Mouse (Mus musculus) heart, adult 11 months (tissue): ENCODE measurements around the gene Sv2c.
"Not testable (repeated sequence)": the region's sequence is repeated elsewhere in the genome, so short reads cannot be mapped to it uniquely, and the experiment has no call there.

Experiments
- DNase-seq: peaks from one replicate; pipeline ENCODE4 v3.0.0; 2022

Sv2c gene

DNA sequence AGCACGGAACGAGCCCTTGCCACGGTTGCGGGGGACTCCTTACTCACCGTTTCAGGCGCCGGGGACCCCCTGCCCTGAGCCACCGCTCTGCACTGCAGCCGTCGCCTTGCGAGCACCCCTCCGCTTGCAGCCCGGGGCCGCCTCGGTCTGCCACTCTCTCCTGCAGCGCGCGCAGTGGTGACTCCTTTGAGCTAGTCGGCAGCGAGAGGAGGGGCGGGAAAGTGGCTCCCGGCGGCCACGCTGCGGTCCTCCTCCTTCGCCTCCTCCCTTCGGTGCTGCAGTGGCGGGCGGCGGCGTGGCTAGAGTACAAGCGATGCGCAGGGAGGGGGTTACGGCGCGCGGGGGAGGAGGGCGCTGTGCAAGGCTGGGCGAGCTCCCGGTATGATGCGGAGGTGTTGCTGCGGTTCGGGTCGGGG lies at the start of gene Sv2c:
Sv2c (minus strand) TSS at position 177 of the 416 bp plus-strand sequence.
- DNase-seq = peak; percentile 64

DNA sequence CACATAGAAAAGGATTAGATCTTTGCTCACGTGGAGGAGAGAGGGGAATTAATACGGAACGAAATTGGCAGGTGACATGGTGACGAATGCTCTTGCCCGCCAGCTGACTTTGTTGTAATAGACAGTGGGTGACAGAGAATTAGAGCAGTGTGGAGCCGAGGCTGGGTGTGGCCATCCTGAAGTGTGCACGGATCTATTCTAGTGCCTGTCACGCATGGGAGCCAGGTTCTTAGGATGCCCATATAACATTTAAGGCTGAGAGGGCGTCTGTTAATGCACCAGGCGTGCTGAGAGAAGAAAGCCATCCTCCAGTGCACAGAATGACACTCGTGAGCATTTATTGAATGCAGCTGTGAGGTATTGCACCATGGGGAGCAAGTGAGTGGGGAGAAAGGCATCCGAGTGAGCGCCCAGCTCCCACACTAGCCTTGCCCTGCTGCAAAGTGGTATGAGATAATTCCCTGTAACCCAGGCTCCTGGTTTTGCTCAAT lies 48.3 kb upstream of the Sv2c start:
- DNase-seq = peak; percentile 71

DNA sequence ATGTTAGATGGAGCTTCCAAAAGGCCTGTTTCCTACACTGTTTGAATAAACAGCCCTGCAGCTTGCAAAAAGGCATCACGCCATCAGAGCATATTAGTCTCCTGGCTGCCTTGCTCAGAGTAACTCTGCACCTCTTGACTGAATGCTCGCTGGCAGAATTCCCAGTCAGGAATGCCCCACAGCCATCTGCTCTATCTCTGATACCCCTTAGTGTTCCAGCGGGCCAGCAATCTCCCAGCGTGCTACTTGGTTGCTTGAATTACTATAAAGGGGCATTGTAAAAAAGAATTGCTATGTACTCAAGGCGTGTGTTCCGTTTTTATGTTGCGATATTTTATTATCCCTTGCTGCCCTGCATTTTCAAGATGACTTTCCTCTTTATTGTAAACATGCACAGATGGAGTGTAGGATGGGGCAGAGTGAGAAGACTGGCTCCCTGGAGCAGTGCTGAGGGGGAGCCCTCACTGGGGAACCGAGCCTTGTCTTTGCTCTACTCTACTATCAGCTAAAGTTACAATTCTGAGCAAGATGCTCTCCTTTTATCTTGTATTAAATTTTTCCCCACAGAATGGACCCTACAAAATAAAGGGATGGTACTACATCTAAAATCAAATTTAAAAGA lies 43.3 kb upstream of the Sv2c start:
- DNase-seq = peak; percentile 94

DNA sequence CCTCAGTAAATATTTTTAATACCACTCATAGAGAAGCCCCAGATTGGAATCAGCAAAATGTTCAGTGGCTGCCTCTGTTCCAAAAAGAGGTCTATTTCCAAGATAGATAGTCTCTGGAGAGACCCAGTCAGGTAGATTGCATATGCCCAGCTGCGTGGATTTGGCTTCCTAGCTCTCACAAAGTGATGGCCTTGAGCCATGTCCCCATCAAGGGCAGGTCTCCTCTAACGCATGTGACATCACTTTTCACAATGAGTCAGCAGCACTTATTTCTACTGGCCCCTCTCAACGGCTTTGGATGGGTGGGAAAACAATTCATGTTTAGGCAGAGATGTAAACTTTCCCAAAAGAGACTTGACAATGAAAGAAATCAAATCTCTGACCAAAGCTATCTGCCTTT lies 41.3 kb upstream of the Sv2c start:
- no peak for DNase-seq

DNA sequence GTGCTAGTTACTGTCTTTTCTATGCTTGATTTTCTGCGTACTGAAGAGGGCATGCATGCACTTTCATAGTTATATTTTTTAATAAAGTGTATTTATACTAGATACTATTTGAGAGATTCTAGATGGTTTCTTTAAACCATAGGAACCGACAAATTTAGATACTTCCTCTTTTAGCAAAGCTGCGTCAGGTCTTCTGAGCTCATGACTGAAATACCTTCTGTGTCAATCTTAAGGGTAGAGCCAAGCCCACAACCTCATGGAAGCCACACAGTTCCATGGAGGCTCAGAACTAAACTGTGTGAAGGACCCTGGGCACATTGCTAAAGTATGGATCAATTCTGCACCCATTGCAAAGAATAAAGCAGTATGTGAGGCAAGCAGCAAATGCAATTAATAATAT lies 39.9 kb upstream of the Sv2c start:
- no peak for DNase-seq

DNA sequence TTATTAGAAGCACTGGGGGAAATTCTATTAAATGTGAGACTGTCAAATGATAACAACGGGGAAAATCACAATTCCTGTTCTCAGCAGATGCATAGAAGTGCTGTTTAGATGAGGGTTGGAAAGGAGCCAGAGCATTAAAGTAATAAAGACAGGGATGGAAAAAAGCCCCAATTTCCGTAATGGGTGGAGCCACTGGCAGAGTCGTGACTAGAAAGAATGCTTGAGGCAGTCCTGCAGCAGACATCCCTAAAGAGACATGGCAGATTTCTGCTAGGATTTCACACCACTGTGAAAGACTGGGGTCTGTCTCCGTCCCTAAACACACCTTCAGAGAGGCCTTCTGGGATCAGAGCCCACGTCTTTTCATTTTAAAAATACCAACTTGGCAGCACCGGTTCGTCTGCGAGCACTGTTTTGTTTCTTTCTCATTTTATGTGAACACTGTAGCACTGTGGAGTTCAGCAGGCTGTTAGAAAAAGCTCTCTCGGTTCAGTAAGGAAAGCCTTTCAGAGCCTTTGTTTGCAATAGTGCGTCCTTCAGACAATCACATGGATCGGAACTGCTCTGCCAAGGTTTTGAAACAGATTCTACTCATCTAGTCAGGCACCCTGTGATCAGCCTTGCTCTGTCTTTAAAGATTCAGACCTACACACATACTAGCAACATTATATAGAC lies 36.8 kb upstream of the Sv2c start:
- DNase-seq = no peak

DNA sequence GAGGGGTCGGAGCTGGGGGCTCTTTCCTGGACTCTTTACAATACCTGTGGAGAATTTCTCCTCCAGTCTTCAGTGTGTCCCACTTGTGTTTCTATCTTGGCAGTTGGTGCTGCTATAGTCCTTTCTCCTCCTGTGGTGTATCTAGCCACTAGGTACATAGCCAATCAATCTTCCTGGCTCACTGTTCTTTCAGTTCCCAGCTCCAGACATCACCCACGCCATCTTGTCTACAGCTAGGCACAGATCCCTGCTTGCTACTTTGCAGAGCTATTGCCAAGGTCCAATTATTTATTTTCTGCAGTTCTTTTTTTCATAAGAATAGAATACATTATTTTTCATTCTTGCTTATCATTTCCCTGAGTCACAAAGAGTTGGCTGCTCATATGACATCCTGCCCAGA lies 34.2 kb upstream of the Sv2c start:
- no peak for DNase-seq

DNA sequence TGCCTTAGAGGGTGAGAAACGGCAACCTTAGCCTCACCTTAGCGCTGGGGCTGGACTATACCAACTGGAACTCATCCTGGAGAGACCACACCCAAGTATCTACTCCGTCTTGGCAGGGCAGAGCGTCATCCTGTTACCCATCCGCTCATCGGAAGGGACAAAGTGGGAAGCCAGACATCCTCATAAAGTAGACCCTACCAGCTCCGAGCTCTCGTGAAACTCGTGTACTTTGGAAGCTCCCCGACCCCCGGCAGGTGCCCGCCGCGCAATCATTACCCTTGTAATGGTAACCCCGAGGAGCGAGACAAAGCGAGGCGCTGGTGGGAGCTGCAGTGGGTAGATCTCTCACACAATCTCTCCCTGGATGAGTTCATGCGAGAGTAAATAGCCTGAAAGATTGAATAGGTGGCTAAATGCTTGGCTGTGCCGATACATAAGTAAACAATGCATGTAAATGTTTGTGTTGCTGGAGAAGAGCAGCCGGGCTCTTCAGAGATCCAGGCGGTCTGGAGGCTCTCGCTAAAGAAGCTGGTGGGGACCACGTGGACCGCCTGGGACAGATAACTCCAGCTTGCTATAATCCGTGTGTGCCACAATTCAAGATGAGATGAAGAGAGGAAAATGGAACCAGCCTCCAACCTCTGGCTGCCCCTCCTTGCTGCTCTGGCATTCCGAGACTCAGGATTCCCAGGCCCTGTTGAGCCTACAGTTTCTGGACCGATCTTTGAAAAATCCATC lies 1.2 kb upstream of the Sv2c start:
- DNase-seq = peak; percentile 84

DNA sequence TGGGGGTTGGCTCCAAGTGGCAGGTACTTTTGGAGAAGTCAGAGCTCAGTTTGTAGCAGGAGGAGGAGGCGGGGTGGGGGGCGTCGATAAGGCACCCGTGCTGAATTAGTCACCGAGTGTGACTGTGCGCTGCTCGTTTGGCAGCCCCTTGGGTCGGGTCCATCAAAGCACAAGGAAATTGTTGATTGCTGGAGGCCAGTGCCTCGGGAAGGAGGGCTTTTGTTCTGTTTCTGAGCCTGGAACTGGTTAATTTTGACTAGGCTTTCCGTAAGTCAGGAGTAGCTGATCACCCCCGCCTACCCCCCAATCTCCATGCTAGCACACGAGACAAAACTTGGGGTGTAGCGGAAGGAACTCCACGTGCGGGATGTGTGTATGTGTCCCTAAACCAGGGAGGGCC lies 456 bp upstream of the Sv2c start:
- DNase-seq = peak; percentile 44

DNA sequence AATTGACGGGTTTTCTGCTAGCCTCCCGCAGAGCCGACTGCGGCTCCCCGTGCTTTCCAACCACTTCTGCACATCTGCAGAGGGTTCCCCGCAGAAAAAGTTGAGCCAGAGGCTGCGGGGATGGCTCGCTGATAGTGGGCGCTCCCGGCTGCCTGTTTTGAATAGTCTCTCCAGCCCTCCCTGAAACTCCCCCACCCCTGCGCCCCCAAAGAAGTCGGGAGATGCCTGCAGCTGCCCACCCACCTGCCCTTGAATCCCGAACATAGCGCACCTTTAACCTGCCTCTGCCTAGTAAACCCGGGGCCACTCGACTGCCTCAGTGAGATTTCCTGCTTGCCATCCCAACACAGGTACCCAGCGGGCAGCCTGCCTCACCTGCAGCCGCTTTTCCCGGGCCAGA lies 466 bp downstream of the Sv2c start:
- peak; percentile 41 for DNase-seq

DNA sequence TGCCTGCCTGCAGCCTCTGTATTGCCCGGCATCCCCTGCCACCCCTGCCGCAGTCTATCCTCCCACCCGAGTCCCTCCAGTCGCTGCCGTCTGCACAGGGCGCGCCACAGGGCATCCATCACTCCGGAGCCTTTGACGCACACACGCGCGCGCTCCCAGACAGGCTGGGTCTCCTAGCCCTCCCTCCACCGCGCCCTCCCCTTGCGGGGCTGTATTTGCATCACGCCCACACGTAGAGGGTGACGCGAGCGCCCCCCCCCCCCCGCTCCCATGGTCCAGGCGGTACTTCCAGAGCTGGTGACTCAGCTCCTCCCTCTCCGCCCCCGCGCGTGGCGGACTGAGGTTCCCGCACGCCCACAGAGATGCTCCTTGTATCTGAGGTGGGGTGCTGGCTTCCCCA lies 1.3 kb downstream of the Sv2c start:
- DNase-seq = peak; percentile 85

DNA sequence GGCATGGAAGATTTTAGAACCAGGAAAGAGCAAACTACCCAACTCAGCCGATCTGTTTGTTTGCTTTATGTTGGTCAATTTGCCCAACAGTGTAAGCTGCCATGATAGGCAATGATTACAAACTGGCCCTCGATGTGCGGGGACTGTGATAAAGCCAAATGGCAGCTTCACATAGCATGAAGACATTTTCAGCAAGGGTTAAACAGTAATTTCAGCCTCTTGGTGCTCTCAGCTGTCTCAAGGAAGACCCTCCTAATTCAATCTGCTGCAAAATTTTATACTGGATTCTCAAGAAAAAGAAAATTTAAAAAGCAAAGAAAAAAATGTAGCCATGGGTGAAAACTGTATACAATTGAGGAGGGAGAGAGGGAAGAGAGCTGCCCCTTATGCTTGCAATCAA lies 3.3 kb downstream of the Sv2c start:
- peak; percentile 54 for DNase-seq

DNA sequence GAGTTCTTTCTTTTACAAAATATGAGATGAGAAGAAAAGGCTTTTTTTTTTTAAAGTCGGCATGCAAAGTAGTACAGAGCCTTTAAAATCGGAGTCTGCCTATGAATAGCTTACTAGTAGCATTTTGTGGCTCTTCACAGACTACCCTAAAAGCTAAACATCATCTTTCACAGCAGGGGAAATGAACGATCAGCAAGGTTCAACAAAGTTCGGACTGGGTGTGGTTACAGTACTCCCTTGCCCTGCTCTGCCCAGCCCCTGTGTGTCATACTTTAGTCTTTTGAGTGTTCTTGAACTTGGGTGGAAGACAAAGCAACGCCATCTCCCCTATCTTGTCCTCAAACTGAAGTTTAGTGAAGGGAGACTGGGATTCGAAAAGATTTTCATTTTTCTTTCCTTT lies 5.7 kb downstream of the Sv2c start:
- DNase-seq = no peak

DNA sequence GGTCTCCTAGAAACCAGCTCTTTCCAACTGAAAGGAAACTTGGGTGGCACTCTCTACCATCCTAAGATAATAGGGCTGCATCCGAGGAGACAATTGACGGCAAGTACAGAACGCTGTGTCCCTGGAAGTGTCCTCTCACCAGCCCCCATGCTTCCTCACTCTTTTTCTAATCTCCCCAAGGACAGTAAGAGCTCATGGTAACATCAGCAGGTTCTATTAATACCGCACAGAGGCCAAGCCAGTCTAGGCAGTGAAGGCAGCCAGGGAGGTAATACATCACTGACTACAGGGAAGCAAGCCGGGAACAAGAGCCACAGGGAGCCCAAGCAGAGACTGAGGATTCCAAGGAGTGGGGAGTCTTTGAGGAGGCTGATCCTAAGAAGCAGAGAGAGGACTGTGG lies 7.4 kb downstream of the Sv2c start:
- DNase-seq = no peak

DNA sequence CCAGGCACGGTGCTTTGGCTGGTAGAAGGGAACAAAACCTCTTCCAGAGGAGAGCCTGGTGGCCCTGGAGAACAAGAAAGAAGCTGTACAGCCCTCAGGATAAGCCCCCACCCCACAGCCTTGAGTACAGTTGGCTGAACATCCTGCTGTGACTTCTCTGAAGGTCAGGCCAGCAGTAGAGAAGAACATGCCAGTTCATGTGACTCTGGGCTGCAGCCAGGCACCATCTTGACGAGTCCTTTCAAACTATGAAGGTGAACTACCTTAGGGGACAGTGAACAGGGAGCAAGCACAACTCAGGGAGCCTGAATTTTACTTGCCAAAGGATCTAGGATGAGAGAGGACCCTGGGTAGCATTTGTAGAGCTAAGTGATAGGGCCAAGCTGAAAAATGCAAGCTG lies 19.7 kb downstream of the Sv2c start:
- peak; percentile 93 for DNase-seq

DNA sequence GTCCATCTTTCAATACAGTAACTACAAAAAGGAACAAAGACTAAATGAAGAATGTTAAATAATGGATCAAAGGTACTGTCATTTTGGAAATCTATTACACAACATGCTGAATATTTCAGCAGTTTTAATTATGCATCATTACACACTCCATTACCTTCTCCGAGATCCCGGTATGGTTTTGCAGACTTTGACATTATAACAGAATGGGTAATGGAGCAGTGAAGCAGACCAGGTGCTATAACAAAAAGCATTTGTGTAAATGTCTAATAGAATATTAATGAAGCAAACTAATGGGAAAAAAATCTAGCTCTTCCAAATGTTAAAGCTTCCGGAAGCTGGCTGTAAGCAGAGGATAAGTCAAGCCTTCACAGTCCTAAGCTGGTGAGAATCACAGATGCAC lies 21.6 kb downstream of the Sv2c start:
- DNase-seq = no peak

DNA sequence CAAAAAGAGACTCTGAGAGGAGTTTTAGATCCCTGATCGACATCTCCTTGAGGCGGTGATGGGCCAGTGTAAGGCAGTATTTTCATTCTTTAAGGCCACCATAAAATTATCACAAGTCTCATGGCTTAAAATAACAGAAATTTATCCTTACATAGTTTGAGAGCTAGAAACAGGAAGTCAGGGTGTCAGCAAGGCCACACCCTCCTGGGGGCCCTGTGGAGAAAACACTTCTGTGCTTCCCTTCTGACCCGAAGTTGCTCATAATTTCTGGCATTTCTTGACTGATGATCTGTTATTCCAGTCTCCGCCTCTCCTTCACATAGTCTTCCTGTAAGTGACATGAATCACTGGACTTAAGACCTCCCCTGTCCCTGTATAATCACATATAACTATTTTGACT lies 26.0 kb downstream of the Sv2c start:
- no peak for DNase-seq

DNA sequence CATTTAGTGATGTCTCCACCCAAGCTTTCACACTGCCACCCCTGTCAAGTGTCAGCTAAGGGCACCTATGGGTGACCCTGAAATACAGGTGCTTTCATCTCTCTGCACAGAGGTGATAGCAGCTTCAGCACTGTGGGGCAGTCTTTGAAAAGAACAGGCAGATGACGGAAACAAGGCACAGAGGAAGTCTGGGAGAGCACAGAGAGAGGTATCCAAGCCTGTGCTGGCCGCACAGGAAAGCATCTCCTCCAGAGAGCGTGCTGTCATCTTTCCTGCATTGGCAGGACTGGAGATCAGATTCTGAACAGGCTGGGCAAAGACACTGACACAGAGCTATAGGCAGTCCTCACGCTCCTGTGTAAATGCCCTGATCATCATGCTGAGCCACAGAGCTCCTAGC lies 41.4 kb downstream of the Sv2c start:
- no peak for DNase-seq

DNA sequence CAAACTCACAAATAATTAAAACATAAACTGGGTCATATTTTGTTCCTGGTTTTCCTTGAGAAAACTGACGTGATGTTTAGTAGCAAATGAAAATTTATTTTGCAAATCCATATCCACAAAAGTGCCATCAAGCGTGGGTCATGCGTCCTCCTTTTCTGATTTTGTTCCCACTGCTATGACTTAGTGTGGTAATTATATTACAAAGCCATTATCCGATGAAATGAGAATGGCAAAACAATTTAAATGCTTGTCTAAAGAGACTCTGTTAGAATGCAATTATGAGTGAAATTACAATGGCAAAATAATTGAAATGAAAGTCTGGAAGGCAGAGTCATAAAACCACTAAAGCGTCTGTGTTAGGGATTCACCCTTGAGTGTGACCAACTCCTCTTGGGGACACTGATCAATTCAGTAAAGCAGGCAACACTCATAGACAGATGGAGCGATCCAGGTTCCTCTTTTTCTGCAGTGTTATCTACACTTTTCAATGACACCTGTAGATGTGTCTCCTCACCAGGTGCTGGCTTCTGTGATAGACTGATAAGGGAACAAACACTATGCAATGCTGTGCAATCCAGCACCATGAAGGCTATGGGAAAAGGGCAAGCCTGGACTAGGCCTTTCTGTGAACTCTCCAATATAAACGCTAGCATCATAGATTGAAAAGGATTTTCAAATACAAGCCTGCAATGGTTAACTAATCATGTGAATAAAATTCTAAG lies 46.6 kb downstream of the Sv2c start:
- no peak for DNase-seq

DNA sequence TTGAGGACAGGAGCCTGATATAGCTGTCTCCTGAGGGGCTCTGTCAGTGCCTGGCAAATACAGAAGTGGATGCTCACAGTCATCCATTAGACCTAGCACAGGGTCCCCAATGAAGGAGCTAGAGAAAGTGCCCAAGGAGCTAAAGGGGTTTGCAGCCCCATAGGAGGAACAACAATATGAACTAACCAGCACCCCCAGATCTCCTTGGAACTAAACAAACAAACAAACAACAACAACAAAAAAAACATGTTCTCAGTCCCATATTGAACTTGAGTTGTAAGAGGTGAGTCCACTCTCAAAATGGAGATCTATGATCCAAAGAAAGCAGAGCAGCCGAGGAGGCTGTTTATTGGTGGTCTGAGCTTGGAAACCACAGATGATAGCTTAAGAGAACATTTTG lies 50.6 kb downstream of the Sv2c start, which contains the start of gene Gm17190:
Gm17190 (plus strand) TSS at position 301 of the 400 bp plus-strand sequence.
- not testable (repeated sequence) for DNase-seq

DNA sequence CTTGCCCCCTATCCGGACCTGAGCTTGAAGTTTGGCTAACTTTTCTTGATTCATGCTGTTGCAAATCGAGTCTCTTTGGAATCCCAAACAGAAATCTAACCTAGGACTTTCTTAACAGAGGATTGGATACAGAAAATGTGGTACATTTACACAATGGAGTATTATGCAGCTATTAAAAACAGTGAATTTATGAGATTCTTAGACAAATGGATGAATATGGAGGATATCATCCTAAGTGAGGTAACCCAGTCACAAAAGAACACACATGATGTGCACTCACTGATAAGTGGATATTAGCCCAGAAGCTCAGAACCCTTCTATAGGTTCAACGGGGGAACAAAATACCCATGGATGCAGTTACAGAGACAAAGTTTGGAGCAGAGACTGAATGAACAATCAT lies 51.1 kb downstream of the Sv2c start, which contains the start of gene Gm20075:
Gm20075 (minus strand) TSS at position 101 of the 400 bp plus-strand sequence.
- DNase-seq = not testable (repeated sequence)

DNA sequence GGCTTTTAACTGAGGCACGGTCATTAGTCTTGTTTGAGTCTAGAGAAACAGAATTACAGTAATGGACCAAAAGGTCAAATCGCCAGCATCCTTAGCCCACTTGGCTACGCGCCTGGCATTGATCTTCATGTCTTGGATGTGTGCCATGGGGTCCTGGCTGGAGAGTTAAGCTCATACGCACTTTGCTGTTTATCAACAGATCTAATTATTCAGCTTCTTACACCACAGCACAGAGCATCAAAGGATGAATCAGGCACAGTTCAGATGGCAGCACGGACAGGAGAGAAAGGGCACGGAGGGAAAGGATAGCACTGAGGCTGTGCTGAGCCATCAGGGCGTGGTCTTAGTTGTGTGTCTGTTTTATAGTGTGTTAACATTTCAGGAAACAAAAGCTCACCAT lies 58.8 kb downstream of the Sv2c start:
- DNase-seq = no peak

DNA sequence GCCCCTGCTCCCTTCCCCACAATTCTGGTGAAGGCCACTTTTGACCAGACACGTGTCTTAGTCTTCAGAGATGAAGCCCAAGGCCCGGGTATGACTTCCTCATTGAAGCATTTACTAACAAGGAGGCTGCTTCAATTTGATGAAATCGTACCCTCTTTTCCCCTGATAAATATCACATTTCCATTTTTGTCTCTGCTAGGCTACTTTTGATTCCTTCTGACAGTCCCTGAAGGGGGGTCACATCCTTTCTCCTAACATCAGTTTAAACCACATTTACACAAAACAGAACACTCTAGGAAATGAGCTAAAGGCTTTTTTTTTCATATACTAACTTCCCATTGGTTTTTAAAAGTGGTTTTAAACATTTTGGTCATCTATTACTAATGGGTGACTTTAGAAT lies 79.6 kb downstream of the Sv2c start:
- DNase-seq = peak; percentile 27
